Mouse (Mus musculus): Measurements from ENCODE around the gene Hoxa4. TPM values are rescaled to one million over a fixed set of nuclear protein-coding genes. Genes with fewer than 3 reads are reported as not detected.

Gene Hoxa4
- total RNA-seq, 2 experiments from 2014 or later, result not detected

DNA sequence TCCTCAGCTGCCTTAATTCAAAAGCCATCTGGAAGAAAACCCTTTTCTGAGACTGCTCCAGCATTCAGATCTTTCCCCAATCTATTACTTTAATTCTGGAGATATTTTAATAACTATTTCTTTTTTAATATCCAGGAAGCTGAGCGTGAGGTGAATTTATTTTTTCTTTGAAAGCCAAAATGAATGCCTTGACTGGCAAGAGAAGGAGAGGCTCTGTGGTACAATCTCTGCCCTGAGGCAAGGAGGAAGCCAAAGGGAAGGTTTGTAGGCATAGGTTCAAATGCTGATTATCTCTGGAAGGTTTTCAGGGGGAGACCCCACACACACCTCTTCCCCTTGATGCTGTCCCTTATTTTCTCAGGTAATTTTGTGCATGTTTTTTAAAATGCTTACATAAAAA is 24.4 kb downstream of the Hoxa4 start:
- no peak for DNase-seq (ENCODE audit: low spot score in 2 of 2)

- DNase-seq (ENCODE audit: low spot score in 2 of 2), result no peak
These were observed 25.0 kb downstream of the Hoxa4 start for GRCm38 (mm10) chr6:52166431-52167077.

GRCm38 (mm10) chr6:52165441-52166370 is 25.8 kb downstream of the Hoxa4 start:
- no peak for DNase-seq (ENCODE audit: low spot score in 2 of 2)

- no peak for DNase-seq (ENCODE audit: low spot score in 2 of 2)
These were observed 26.7 kb downstream of the Hoxa4 start, which contains the start of gene Hoxa2 for GRCm38 (mm10) chr6:52164626-52165440. Gene Hoxa2 (minus strand): TSS chr6:52164831.

- no peak for DNase-seq (ENCODE audit: low spot score in 2 of 2)
These were observed 27.4 kb downstream of the Hoxa4 start for GRCm38 (mm10) chr6:52164051-52164625.

- DNase-seq (ENCODE audit: low spot score in 2 of 2), result no peak
These were observed 28.1 kb downstream of the Hoxa4 start for GRCm38 (mm10) chr6:52163366-52164031.

DNA sequence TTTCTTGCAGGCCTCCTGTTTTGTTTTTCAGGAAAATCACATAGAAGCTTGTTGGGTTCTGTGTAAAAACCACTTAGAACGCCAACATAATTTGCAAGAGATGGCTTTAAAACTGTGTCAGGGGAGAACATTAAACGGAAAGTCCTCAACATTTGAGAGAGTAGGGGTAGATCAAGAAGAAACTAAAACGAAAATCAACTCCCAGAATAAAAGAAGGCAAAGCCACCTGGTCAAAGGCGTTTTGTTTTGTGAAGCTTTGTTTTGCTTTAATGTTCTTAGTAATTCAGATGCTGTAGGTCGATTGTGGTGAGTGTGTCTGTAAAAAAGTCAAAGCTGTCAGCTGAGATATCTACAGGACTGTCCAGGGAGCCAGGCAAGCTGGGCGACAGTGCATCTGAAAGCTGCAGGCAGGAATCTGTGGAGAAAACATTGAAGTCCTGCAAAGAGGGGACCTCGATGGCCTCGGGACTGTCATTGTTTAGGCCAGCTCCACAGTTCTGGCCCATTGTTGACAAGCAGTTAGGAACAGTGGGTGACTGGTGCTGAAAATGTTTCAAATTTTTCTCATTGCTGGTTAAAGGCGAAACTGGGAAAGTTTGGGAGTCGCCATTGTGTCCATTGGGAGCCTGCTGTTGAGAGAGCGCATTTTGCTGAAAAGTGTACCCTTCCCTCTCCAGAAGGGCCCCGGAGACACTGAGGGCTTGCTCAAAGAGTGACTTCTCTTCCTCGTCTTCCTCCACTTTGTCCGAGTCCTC is 28.8 kb downstream of the Hoxa4 start:
- no peak for DNase-seq (ENCODE audit: low spot score in 2 of 2)

- DNase-seq (ENCODE audit: low spot score in 2 of 2), result no peak
These were observed 29.5 kb downstream of the Hoxa4 start for GRCm38 (mm10) chr6:52162093-52162380.

DNA sequence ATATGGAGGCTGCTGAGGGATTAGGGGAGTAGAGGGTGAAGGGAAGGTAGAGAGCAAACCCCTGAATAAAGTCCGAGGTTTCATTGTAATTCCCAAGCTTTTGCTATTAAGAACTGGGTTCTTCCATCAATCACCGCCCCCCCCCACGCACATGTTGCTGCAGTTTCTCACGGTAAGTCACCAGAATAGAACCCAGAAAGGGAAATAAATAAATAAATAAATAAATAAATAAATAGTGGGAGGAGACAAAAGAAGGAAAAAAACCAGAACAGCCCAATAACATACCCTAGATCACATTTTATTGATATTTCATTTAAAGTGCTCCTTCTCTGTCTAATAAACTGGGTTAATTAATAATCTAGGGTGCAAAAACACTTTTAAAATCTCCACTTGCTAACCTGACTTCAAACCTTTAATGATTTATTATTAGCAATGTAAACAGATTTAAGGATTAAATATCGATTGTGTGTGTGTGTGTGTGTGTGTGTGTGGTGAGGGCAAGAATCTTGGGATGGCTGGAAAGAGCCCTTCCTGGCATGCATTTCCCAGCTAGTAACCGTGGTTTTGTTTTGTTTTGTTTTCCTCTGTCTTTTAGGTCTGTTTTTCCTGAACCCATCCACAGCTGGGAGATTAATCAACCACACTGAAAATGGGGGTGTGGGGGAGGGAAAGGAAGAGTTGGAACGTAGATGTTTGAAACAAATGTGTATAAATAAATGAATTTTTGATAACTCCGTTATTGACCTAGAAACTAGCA is 30.0 kb downstream of the Hoxa4 start:
- no peak for DNase-seq (ENCODE audit: low spot score in 2 of 2)

- no peak for DNase-seq (ENCODE audit: low spot score in 2 of 2)
These were observed 30.8 kb downstream of the Hoxa4 start for GRCm38 (mm10) chr6:52160511-52161335.

DNA sequence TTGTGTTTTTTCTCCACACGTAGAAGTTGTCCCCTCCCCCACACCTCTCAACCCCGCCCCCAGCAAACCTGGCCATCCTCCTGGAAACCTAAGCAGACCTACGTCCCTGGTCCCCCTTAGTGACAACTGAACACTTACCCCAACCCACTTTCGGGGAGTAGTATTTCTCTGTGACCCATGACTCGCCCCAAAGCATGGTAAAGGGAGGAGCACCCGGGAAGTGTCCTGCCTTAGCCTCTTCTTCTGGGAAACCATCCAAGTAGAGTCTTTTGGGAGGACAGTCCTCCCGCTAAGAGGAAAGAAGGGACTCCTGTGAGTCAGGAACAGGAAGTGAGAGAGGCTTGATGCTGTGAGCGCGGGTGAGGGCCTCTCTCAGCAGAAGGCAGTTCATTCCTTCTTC is 31.6 kb downstream of the Hoxa4 start:
- no peak for DNase-seq (ENCODE audit: low spot score in 2 of 2)

DNA sequence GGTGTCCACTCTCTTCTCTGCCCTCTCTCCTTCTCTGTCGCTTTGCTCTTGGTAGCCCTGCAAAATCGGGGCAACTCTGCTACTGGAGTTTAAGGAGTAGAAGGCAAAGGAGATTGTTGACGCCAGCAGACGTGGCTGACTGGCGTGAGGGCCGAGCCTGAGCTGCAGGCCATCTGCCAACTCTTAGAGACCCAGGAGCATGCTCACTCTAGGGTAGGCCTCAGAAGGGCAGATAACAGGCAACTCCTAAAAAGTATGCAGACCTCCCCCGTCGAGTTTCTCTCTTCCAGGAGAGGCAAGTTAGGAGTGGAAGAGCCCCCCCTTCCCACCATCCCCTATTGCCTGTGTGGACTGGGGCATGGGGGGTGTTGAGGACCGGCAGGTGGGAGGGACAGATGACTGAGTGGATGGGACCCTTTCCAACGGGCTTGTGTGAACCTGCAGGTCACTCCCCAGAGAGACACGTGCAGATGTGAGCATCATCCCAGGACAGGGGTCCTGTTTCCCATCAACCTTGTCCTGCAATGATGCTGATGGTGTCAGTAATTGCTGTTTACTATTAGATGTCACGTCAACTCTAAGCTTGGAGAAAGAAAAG is 32.3 kb downstream of the Hoxa4 start:
- no peak for DNase-seq (ENCODE audit: low spot score in 2 of 2)

- no peak for DNase-seq (ENCODE audit: low spot score in 2 of 2)
These were observed 33.1 kb downstream of the Hoxa4 start, which contains the start of gene Hoxa1 for GRCm38 (mm10) chr6:52158276-52159051. Gene Hoxa1 (minus strand): TSS chr6:52158317.

DNA sequence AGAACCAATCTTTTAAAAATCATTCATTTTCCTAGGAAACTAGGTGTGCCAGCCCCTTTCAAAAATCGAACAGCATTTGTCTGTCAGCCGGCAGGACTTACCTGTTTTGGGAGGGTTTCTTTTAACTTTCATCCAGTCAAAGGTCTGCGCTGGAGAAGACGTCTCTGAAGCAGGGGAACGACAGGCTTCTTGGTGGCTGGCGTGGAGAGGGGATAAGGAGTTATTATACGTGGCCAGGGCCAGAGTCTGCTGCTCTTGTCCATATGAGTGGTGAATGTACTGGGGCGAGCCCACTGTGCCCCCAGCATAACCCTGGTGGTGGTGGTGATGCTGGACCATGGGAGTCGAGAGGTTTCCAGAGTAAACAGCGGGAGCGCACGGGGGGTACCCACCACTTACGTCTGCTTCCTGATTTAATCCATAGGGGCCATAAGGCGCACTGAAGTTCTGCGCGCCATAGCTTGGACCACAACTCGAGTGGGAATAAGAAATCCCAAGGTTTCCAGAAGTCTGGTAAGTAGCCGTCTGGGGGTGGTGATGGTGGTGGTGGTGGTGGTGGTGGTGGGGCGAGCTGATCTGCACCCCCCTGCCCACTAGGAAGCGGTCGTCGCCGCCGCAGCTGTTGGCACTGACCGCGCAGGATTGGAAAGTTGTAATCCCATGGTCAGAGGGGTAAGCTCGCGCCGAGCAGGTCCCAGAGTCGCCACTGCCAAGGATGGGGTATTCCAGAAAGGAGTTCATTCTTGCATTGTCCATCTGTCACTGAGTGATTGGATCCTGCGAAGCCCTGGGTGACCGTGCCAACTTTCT is 33.9 kb downstream of the Hoxa4 start:
- no peak for DNase-seq (ENCODE audit: low spot score in 2 of 2)

DNA sequence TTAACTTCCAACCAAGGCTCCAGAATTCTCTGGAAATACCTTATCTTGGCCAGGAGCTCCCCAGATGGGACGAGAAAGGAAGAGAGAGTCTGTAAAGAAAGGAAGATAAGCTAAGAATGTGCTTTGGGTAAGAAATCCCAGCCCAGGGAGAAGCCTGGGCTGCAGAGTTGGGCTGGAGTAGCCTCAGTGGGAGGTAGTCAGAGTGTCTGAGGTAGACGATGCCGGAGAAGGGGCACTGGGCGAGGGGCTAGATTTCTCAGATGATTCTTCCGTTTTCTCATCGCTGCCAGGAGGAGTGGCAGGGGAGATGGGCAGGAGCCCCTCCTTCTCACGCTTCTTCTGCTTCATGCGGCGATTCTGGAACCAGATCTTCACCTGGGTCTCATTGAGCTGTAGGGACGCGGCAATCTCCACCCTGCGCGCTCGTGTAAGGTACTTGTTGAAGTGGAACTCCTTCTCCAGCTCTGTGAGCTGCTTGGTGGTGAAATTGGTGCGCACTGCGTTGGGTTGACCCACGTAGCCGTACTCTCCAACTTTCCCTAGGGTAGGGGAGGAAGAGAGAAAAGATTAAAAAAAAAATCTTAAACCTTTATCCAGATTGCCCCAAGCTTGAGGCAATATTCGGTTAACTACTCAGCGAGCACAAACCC is 34.9 kb downstream of the Hoxa4 start:
- DNase-seq (ENCODE audit: low spot score in 2 of 2), result no peak

DNA sequence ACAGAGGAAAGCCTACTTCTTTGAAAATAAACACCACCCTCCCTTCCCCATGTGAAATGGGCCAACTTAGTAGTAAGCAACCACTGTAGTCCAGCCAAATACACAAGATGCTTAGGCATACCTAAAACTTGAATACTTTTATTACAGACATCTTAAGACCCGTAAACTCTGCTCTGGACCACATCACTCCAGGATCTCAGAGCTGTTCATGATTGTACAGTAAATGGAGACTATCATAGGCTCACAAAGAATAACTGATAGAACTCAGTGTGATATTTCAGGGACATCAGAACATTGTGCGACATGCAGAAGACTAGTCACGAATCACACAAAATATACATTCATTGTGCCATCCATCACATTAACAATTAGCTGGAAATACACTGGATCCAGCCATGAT is 36.1 kb downstream of the Hoxa4 start:
- DNase-seq (ENCODE audit: low spot score in 2 of 2), result no peak
